Mouse (Mus musculus): ENCODE measurements around the gene Fhit.

Fhit gene

GRCm38 (mm10) chr14:10526800-10527199 is 635.0 kb downstream of the Fhit start:
- no peak for DNase-seq (ENCODE audit: low spot score in 2 of 2)

GRCm38 (mm10) chr14:10525786-10526185 is 636.0 kb downstream of the Fhit start:
- DNase-seq (ENCODE audit: low spot score in 2 of 2), result no peak

- no peak for DNase-seq (ENCODE audit: low spot score in 2 of 2)
Observed at GRCm38 (mm10) chr14:10514026-10514425, 647.8 kb downstream of the Fhit start.

- DNase-seq (ENCODE audit: low spot score in 2 of 2), result no peak
Observed at GRCm38 (mm10) chr14:10509252-10509651, 652.6 kb downstream of the Fhit start.

GRCm38 (mm10) chr14:10507560-10507959 is 654.3 kb downstream of the Fhit start:
- DNase-seq (ENCODE audit: low spot score in 2 of 2), result no peak

GRCm38 (mm10) chr14:10485798-10486197 is 676.0 kb downstream of the Fhit start:
- no peak for DNase-seq (ENCODE audit: low spot score in 2 of 2)

GRCm38 (mm10) chr14:10482851-10483613 is 678.8 kb downstream of the Fhit start:
- DNase-seq (ENCODE audit: low spot score in 2 of 2), result no peak

- no peak for DNase-seq (ENCODE audit: low spot score in 2 of 2)
Observed at GRCm38 (mm10) chr14:10481370-10481769, 680.5 kb downstream of the Fhit start.

GRCm38 (mm10) chr14:10480681-10481080 is 681.2 kb downstream of the Fhit start:
- no peak for DNase-seq (ENCODE audit: low spot score in 2 of 2)

GRCm38 (mm10) chr14:10453001-10453861 is 708.6 kb downstream of the Fhit start:
- peak in 1 of 2 experiments; percentile 14 for DNase-seq (ENCODE audit: low spot score in 2 of 2)

GRCm38 (mm10) chr14:10452234-10452633 is 709.6 kb downstream of the Fhit start:
- no peak for DNase-seq (ENCODE audit: low spot score in 2 of 2)

- no peak for DNase-seq (ENCODE audit: low spot score in 2 of 2)
Observed at GRCm38 (mm10) chr14:10445360-10445759, 716.5 kb downstream of the Fhit start.

GRCm38 (mm10) chr14:10439007-10439749 is 722.7 kb downstream of the Fhit start:
- DNase-seq (ENCODE audit: low spot score in 2 of 2), result no peak

- DNase-seq (ENCODE audit: low spot score in 2 of 2), result no peak
Observed at GRCm38 (mm10) chr14:10436193-10436592, 725.6 kb downstream of the Fhit start.

- no peak for DNase-seq (ENCODE audit: low spot score in 2 of 2)
Observed at GRCm38 (mm10) chr14:10432502-10432901, 729.3 kb downstream of the Fhit start.

- no peak for DNase-seq (ENCODE audit: low spot score in 2 of 2)
Observed at GRCm38 (mm10) chr14:10430396-10431000, 731.3 kb downstream of the Fhit start.

GRCm38 (mm10) chr14:10423499-10423898 is 738.3 kb downstream of the Fhit start:
- DNase-seq (ENCODE audit: low spot score in 2 of 2), result no peak

GRCm38 (mm10) chr14:10422261-10422660 is 739.6 kb downstream of the Fhit start:
- no peak for DNase-seq (ENCODE audit: low spot score in 2 of 2)

- DNase-seq (ENCODE audit: low spot score in 2 of 2), result no peak
Observed at GRCm38 (mm10) chr14:10415068-10415467, 746.8 kb downstream of the Fhit start.

- no peak for DNase-seq (ENCODE audit: low spot score in 2 of 2)
Observed at GRCm38 (mm10) chr14:10409306-10409962, 752.4 kb downstream of the Fhit start.

- no peak for DNase-seq (ENCODE audit: low spot score in 2 of 2)
Observed at GRCm38 (mm10) chr14:10405346-10405745, 756.5 kb downstream of the Fhit start.

All from urinary bladder, adult 18-20 months (tissue).